Mouse (Mus musculus): ENCODE measurements at regions not wholly inside any gene's neighbourhood (a gene's known extent, or its start where the extent isn't known, plus 50 kb on each side); places are given as distances from the start of the nearest gene placed in this dataset.
A peak's percentile ranks its signal among the peaks of the same experiment; 100 is the strongest.

DNA sequence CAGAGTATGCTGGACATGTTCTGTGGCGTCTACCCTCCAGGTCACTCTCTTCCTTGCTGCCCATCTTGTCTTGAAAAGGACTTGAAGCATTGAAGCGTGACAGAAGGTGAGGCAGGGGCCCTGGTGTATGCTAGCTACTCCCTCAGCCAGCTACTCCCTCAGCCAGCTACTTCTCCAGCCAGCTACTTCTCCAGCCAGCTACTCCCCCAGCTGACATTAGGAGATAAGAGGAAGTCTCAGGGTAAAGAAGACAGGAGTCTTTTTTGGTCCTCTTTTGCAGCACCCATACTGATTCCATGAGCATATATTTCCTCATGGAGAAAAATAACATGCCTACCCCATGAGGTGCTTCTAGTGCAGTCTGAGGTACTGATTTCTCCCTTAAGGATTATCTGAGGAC lies 111.6 kb upstream of the Irf2bp2 start:
- Histone ChIP-seq H3K27me3 (ENCODE audit: control insufficient read depth, insufficient read depth, low read length) (no peaks in the 10 kb centered on the region), H3K4me3 (replicated peaks; ENCODE audit: low read depth, low read length) (no peak overlapping the region), H3K9me3 (ENCODE audit: control insufficient read depth, low read length) (no peaks in the 10 kb centered on the region), H3K27ac (replicated peaks; ENCODE audit: low read depth, low read length) (no peak overlapping the region), H3K36me3 (ENCODE audit: control insufficient read depth, insufficient read depth, low read length) (no peaks in the 10 kb centered on the region), H3K4me1 (ENCODE audit: control insufficient read depth, insufficient read depth, low read length) (no peaks in the 10 kb centered on the region), H3K9ac (replicated peaks; ENCODE audit: low read length) (no peak overlapping the region), H3K4me2 (ENCODE audit: low read length) (no peak overlapping the region)
- 77% methylated on average over 2 of the region's 2 CpGs for WGBS
- DNase-seq (no peak), ATAC-seq (ENCODE audit: low FRiP score, low TSS enrichment) (no peak)

DNA sequence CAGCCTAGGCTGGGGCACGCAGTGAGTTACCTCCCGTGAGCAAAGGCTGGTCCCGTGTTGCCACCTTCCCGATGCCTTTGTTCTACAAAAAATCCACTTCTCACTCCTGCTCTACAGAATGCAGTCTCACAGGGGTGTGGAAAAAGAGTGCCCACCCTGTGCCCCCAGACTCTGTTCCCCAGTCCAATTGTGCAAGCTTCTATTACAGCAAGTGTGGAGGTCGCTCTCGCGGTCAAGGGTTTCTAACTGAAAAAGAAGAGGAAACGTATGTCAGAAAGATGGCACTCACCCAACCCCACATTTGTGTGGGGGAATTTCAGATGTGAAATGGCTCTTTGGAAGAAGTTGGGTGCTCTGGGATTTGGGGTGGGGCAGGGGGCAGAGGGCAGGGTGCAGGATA lies 110.9 kb upstream of the Irf2bp2 start:
- WGBS = 94% methylated on average over 8 of the region's 8 CpGs
- Histone ChIP-seq H3K9me3 (ENCODE audit: control insufficient read depth, low read length) (no peaks in the 10 kb centered on the region), H3K4me3 (replicated peaks; ENCODE audit: low read depth, low read length) (no peak overlapping the region), H3K27me3 (ENCODE audit: control insufficient read depth, insufficient read depth, low read length) (no peaks in the 10 kb centered on the region), H3K36me3 (ENCODE audit: control insufficient read depth, insufficient read depth, low read length) (no peaks in the 10 kb centered on the region), H3K4me1 (ENCODE audit: control insufficient read depth, insufficient read depth, low read length) (no peaks in the 10 kb centered on the region), H3K27ac (replicated peaks; ENCODE audit: low read depth, low read length) (no peak overlapping the region), H3K9ac (replicated peaks; ENCODE audit: low read length) (no peak overlapping the region), H3K4me2 (ENCODE audit: low read length) (no peak overlapping the region)
- no peak for ATAC-seq (ENCODE audit: low FRiP score, low TSS enrichment)
- DNase-seq = no peak

DNA sequence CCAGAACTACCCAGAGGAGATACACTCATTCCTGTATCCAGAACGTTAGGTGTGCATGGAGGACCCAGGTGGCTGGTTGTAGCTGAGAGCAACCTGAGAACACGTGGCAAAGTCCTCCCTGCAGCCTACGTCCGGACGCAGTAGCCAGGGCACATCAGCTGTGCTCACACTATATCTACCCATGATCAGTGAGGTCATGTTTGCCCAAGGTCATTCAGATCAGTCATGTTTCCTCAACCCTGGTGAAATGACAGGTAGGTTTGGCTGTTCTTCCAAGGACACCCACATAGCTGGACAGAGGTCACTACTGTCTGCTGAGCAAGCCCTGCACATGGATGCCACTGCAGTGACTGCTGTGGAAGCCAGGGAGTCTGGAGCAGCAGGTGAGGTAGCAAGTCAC lies 109.8 kb upstream of the Irf2bp2 start:
- DNase-seq (no peak), ATAC-seq (ENCODE audit: low FRiP score, low TSS enrichment) (no peak)
- H3K36me3 ChIP-seq (ENCODE audit: control insufficient read depth, insufficient read depth, low read length) = no peaks in the 10 kb centered on the region
- 97% methylated on average over 5 of the region's 5 CpGs for WGBS
- H3K4me1 ChIP-seq (ENCODE audit: control insufficient read depth, insufficient read depth, low read length) = peaks cover 11% of the 10 kb centered on the region
- no peaks in the 10 kb centered on the region for H3K9me3 ChIP-seq (ENCODE audit: control insufficient read depth, low read length)
- no peak overlapping the region for H3K4me2 ChIP-seq (ENCODE audit: low read length)
- H3K9ac ChIP-seq (replicated peaks; ENCODE audit: low read length) = no peak overlapping the region
- H3K27me3 ChIP-seq (ENCODE audit: control insufficient read depth, insufficient read depth, low read length) = no peaks in the 10 kb centered on the region
- H3K4me3 ChIP-seq (replicated peaks; ENCODE audit: low read depth, low read length) = no peak overlapping the region
- no peak overlapping the region for H3K27ac ChIP-seq (replicated peaks; ENCODE audit: low read depth, low read length)

DNA sequence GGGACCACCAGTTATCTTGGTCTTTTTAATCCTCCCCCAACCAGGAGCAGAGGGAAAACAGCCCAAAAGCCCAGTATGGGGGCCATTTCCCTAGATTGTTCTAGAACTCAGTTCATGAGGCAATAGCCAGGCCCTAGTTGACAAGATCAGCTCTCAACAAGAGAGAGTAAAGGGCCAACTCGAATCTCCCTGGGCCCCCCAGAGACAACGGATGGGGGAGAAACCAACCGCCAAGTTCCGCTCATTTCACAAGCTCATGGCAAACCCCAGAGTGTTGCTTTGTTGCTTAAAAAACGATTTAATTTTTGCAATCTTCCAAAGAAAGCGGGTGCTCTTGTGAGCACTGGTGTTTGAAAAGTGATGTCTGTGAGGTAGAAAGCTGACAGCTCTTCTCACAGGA lies 108.5 kb upstream of the Irf2bp2 start:
- Histone ChIP-seq H3K36me3 (ENCODE audit: control insufficient read depth, insufficient read depth, low read length) (no peaks in the 10 kb centered on the region), H3K4me2 (ENCODE audit: low read length) (no peak overlapping the region), H3K9ac (replicated peaks; ENCODE audit: low read length) (no peak overlapping the region), H3K27ac (replicated peaks; ENCODE audit: low read depth, low read length) (no peak overlapping the region), H3K4me1 (ENCODE audit: control insufficient read depth, insufficient read depth, low read length) (peaks cover 15% of the 10 kb centered on the region), H3K4me3 (replicated peaks; ENCODE audit: low read depth, low read length) (no peak overlapping the region), H3K9me3 (ENCODE audit: control insufficient read depth, low read length) (no peaks in the 10 kb centered on the region), H3K27me3 (ENCODE audit: control insufficient read depth, insufficient read depth, low read length) (no peaks in the 10 kb centered on the region)
- ATAC-seq (ENCODE audit: low FRiP score, low TSS enrichment) = no peak
- 79% methylated on average over 6 of the region's 6 CpGs for WGBS
- no peak for DNase-seq

DNA sequence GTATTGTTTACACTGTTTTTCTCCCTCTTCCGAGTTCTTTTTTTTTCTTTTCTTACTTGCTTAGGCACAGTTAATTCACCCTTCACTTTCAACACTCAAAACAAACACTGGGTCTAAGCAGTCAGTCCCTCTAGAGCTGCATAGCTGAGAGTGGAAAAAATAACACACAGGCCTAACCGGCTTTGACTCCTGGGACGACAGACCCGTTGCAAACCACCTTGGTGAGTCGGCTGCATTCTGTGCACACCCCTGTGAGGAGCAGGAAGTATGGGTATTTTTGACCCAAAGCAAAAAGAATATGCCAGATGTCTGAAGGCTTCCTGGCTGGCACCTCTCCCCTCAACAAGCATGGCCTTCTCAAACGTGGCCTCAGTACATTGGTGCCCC lies 105.6 kb upstream of the Irf2bp2 start:
- Histone ChIP-seq H3K27me3 (ENCODE audit: control insufficient read depth, insufficient read depth, low read length) (no peaks in the 10 kb centered on the region), H3K4me3 (replicated peaks; ENCODE audit: low read depth, low read length) (no peak overlapping the region), H3K4me2 (ENCODE audit: low read length) (no peak overlapping the region), H3K9me3 (ENCODE audit: control insufficient read depth, low read length) (no peaks in the 10 kb centered on the region), H3K36me3 (ENCODE audit: control insufficient read depth, insufficient read depth, low read length) (no peaks in the 10 kb centered on the region), H3K4me1 (ENCODE audit: control insufficient read depth, insufficient read depth, low read length) (peaks cover 15% of the 10 kb centered on the region), H3K9ac (replicated peaks; ENCODE audit: low read length) (0 out of 2 replicates have a peak overlapping the region, but pooled peaks have one; percentile 9), H3K27ac (replicated peaks; ENCODE audit: low read depth, low read length) (peak overlapping the region; percentile 73; the same call in 1 of the 2 replicates)
- 10% methylated on average over 6 of the region's 6 CpGs for WGBS
- ATAC-seq (ENCODE audit: low FRiP score, low TSS enrichment) = no peak
- DNase-seq = no peak

DNA sequence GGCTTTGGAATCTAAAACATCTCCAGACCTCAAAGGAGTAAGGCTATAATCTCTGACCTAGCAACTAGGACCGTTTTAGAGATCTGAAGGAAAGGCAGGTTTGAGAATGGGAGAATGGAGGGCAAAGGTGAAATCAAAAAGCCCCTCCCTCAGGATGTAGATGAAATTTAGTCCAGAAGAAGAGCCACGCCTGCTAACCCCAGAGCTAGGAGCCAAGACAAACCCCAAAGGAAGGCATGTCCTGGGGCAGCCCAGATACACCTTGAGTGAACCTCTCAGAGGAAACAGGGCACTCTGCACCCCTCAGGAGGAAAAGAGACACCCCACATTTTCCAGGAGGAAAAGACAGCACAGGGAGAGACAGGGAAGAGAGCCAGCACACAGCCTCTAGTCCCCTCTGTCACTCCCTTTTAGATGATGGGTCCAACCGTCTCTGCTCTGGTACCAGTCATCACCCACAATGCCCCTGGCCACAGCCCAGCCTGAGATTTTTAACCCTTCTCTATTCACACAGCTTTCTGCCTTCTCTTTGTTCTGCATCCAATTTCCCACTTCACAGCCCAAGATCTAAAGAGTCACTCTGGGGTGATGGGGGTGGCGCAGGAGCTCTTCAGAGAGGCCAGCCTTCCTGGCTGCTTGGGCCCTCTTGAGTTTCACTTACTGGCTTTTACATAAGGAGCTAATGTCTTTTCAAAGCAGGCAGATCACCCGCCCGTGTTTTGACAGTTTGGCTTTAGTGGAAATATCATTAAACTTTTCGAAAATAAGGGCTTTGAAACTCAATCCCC lies 105.0 kb upstream of the Irf2bp2 start:
- 11% methylated on average over 7 of the region's 7 CpGs for WGBS

DNA sequence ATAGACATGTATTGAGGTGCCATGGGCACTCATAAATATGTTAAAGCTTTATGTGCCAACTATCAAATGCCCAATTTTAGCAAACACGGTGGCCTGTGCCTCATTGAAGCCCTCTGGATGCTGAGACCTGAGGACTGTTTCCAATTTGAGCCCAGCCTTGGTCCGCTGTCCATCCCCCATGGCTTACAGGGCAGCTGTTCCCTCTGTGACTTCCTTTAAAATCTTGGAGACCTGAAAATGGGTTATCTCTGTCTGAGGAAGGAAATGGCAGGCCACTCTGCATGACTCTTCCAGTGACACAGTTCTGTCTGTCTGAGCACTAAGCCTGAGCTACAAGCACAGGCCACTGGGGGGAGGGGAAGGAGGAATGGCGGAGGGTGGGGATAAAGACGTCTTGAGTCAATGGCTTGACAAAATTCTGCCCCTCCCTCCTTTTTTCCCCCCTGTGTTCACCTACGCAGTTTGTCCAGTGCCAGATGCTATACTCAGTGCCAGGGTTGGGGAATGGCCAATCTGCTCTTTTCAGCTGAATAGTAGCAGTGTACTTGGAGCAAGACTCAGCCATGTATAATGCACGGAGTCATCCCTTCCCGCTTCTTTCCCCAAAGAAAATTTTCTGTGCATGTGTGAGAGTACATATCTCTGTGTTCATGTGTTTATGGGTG lies 102.7 kb upstream of the Irf2bp2 start:
- DNase-seq (no peak), ATAC-seq (ENCODE audit: low FRiP score, low TSS enrichment) (no peak)
- Histone ChIP-seq H3K4me2 (ENCODE audit: low read length) (no peak overlapping the region), H3K36me3 (ENCODE audit: control insufficient read depth, insufficient read depth, low read length) (no peaks in the 10 kb centered on the region), H3K4me1 (ENCODE audit: control insufficient read depth, insufficient read depth, low read length) (peaks cover 15% of the 10 kb centered on the region), H3K27me3 (ENCODE audit: control insufficient read depth, insufficient read depth, low read length) (no peaks in the 10 kb centered on the region), H3K9ac (replicated peaks; ENCODE audit: low read length) (no peak overlapping the region), H3K9me3 (ENCODE audit: control insufficient read depth, low read length) (no peaks in the 10 kb centered on the region), H3K27ac (replicated peaks; ENCODE audit: low read depth, low read length) (no peak overlapping the region), H3K4me3 (replicated peaks; ENCODE audit: low read depth, low read length) (no peak overlapping the region)
- WGBS = 65% methylated on average over 7 of the region's 7 CpGs

More for the DNA sequence above, 105.0 kb upstream of the Irf2bp2 start:
- H3K9ac ChIP-seq (replicated peaks; ENCODE audit: low read length) = 0 out of 2 replicates have a peak overlapping the region, but pooled peaks have one; percentile 9
- H3K36me3 ChIP-seq (ENCODE audit: control insufficient read depth, insufficient read depth, low read length) = no peaks in the 10 kb centered on the region
- peaks cover 15% of the 10 kb centered on the region for H3K4me1 ChIP-seq (ENCODE audit: control insufficient read depth, insufficient read depth, low read length)
- 0 out of 2 replicates have a peak overlapping the region, but pooled peaks have one; percentile 1 for H3K4me2 ChIP-seq (ENCODE audit: low read length)
- peak overlapping the region; percentile 73 for H3K27ac ChIP-seq (replicated peaks; ENCODE audit: low read depth, low read length)
- no peak for ATAC-seq (ENCODE audit: low FRiP score, low TSS enrichment)
- DNase-seq = peak; percentile 66
- no peaks in the 10 kb centered on the region for H3K27me3 ChIP-seq (ENCODE audit: control insufficient read depth, insufficient read depth, low read length)
- no peaks in the 10 kb centered on the region for H3K9me3 ChIP-seq (ENCODE audit: control insufficient read depth, low read length)
- H3K4me3 ChIP-seq (replicated peaks; ENCODE audit: low read depth, low read length) = no peak overlapping the region

DNA sequence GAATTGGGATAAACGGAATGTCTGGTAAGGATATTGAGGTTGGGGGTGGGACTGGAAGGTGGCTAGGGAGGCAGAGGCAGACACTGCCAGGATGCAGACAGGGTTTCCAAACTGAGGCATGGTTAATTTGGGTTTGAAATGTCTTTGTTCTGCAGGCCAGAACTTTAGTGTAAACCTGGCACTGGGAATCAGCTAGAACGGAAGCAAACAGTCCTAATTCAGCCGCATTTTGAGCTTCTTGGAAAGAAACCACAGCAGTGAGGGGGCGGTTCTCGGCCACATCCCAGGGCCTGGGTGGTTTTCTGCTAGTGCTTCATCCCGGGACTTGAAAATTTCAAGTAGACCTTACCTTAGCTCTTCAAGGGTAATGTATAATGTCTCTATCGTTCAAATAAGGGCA lies 100.6 kb upstream of the Irf2bp2 start:
- WGBS = 81% methylated on average over 7 of the region's 7 CpGs
- H3K9me3 ChIP-seq (ENCODE audit: control insufficient read depth, low read length) = no peaks in the 10 kb centered on the region
- H3K27ac ChIP-seq (replicated peaks; ENCODE audit: low read depth, low read length) = no peak overlapping the region
- DNase-seq (no peak), ATAC-seq (ENCODE audit: low FRiP score, low TSS enrichment) (no peak)
- no peak overlapping the region for H3K9ac ChIP-seq (replicated peaks; ENCODE audit: low read length)
- H3K36me3 ChIP-seq (ENCODE audit: control insufficient read depth, insufficient read depth, low read length) = no peaks in the 10 kb centered on the region
- no peak overlapping the region for H3K4me2 ChIP-seq (ENCODE audit: low read length)
- H3K4me1 ChIP-seq (ENCODE audit: control insufficient read depth, insufficient read depth, low read length) = peaks cover 12% of the 10 kb centered on the region
- H3K27me3 ChIP-seq (ENCODE audit: control insufficient read depth, insufficient read depth, low read length) = no peaks in the 10 kb centered on the region
- no peak overlapping the region for H3K4me3 ChIP-seq (replicated peaks; ENCODE audit: low read depth, low read length)

DNA sequence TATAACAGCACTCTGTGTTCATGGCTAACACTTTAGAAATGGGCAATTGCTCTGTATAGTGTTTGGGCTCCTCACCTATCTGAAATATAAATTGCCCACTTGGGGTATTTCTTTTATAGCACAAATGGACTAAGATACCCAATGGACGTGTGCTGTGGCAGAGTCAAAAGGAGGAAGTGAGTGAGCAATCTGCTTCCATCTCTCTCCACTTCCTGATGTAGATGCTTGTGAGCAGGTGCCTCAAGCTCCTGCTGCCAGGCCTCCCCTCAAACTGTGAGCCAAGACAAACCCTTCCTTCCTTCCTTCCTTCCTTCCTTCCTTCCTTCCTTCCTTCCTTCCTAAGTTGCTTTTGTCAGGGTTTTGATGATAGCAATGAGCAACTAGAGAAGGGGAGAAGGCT lies 99.9 kb upstream of the Irf2bp2 start:
- Histone ChIP-seq H3K4me1 (ENCODE audit: control insufficient read depth, insufficient read depth, low read length) (peaks cover 5% of the 10 kb centered on the region), H3K9me3 (ENCODE audit: control insufficient read depth, low read length) (no peaks in the 10 kb centered on the region), H3K27ac (replicated peaks; ENCODE audit: low read depth, low read length) (no peak overlapping the region), H3K9ac (replicated peaks; ENCODE audit: low read length) (no peak overlapping the region), H3K4me2 (ENCODE audit: low read length) (no peak overlapping the region), H3K36me3 (ENCODE audit: control insufficient read depth, insufficient read depth, low read length) (no peaks in the 10 kb centered on the region), H3K4me3 (replicated peaks; ENCODE audit: low read depth, low read length) (no peak overlapping the region), H3K27me3 (ENCODE audit: control insufficient read depth, insufficient read depth, low read length) (no peaks in the 10 kb centered on the region)
- ATAC-seq (ENCODE audit: low FRiP score, low TSS enrichment) = no peak
- no peak for DNase-seq
- 84% methylated on average over 1 of the region's 1 CpGs for WGBS

Measured in midbrain, embryonic 14.5 days (tissue).